Mouse (Mus musculus): ENCODE data around the gene Fam45a.
"Not testable (repeated sequence)": the region's sequence is repeated elsewhere in the genome, so short reads cannot be mapped to it uniquely, and the experiment has no call there.

The Fam45a gene

GRCm38 (mm10) chr19:60845731-60846130 lies 34.3 kb downstream of the Fam45a start:
- DNase-seq (ENCODE audit: low spot score) = no peak

GRCm38 (mm10) chr19:60860868-60861700 lies 49.7 kb downstream of the Fam45a start, which contains the start of gene Sfxn4:
Sfxn4 (minus strand) TSS chr19:60861479.
- DNase-seq (ENCODE audit: low spot score) = peak; percentile 84

GRCm38 (mm10) chr19:60866169-60866568 lies 54.8 kb downstream of the Fam45a start:
- DNase-seq (ENCODE audit: low spot score) = not testable (repeated sequence)

- no peak for DNase-seq (ENCODE audit: low spot score)
These were observed 59.1 kb downstream of the Fam45a start for GRCm38 (mm10) chr19:60870489-60870888.

- DNase-seq (ENCODE audit: low spot score) = no peak
These were observed 60.0 kb downstream of the Fam45a start for GRCm38 (mm10) chr19:60871366-60871765.

- no peak for DNase-seq (ENCODE audit: low spot score)
These were observed 60.9 kb downstream of the Fam45a start for GRCm38 (mm10) chr19:60872272-60872671.

DNA sequence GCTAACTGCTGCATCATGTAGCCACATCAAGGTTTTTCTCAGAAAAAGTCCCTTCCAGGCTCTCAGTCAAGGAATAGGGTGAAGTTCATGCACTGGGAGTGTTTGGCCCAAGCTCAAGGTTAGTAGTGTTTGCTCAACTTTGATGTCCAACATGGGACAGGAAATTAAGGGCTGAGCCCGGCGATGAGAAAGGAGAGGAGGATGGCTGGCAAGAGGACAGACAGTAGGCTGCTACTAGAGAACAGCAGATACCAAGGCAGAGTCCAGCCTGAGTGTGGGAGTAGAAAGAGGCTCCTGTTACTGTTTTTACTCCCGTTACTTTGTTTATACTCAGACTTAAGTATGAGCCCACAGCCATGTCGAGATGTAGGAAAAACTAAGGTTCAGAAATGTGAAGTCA lies 62.1 kb downstream of the Fam45a start:
- peak; percentile 17 for DNase-seq (ENCODE audit: low spot score)

DNA sequence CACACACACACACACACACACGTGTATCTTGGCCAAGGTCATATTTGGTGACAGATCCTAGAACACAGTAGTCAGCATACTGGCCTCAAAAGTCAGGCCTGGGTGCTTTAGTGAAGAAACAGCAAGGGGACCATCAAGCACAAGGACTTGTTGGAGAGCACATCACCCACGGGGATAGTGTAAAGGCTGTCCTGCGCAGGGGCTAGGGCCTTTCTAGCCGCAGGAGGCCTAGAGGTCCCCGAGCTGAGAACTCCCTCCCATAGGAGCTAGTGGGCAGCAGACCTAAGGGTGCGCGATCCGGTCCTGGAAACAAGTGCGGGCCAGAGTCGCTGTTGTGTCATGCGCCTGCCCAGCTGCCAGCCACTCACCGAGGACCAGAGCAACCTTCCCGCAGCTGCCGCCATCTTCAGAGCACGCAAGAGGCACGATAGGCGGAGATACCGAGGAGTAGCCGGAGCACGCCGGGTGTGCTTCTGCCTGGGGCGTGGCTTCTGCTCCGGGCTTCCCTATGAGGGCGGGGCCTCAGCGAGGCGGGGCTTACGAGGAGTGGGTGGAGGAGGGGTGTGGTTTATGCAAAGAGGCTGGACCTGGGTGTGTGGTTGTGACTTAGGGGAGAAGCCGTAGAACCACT lies 62.8 kb downstream of the Fam45a start, which contains the start of gene Prdx3:
Prdx3 (minus strand) TSS at position 493 of the 631 bp plus-strand sequence.
- peak; percentile 99 for DNase-seq (ENCODE audit: low spot score)

- no peak for DNase-seq (ENCODE audit: low spot score)
These were observed 71.7 kb downstream of the Fam45a start for GRCm38 (mm10) chr19:60883129-60883528.

Data from spleen, adult 12 weeks (tissue).